In the genomic region with DNA sequence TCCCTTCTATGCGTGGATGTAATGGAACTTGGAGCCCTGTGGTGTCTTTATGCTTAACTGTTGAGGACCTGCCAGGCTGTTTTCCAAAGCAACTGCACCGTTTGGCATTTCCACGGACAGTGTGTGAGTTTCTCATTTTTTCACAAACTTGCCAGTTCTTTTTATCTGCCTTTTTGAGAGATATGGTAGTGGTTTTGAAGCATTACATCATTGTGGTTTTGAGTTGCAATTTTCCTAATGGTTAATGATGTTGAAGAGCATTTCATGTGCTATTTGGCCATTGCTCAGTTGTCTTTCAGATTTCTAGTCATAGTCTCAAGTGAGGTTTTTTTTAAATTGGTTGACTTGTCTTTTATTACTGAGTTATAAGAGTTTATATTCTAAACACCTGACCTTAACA, we compare ENCODE assay signal across 32 mouse cellular contexts. TPM values are rescaled to one million over a fixed set of nuclear protein-coding genes. Genes with fewer than 3 reads are reported as not detected.
DNase-seq lines count a peak whose midpoint lies in the region; ATAC-seq and TF ChIP-seq lines count a peak whose summit lies in the region.
"Had no signal": no experiment of that assay in that cellular context is flagged by ENCODE, and none has a peak within 500 bp of the region (broad histone marks: within the 10 kb centered on the region; RNA-seq: fewer than 3 reads in every experiment).

No protein-coding gene starts in this region.

- TF ChIP-seq EP300 in MEL (IDR thresholded peaks at IDR 0.05; ENCODE audit: low read depth in 1 of 2, low read length in 2 of 2) = peak; percentile 72 to 75; a peak in 3 of 4 replicates

- DNase-seq in gastrocnemius, adult 2 months = no peak
- DNase-seq in gastrocnemius, postnatal 25 days = no peak
- DNase-seq in MEL (ENCODE audit: low read depth, low spot score) = peak; percentile 70
- DNase-seq in urinary bladder, postnatal 25 days (ENCODE audit: low spot score) = no peak
- DNase-seq in testis, postnatal 10 days (ENCODE audit: low spot score) = no peak
- DNase-seq: adrenal gland, adult 2 months; adrenal gland, postnatal 14 days; B cell, adult 2 months; cerebellum, adult 11 months; cerebellum, adult 2 months; cerebellum, adult 9-11 months; cerebellum, postnatal 36 days; forebrain, postnatal 0 days; gastrocnemius, postnatal 36 days; heart, postnatal 10 days; heart, postnatal 36 days had no signal

- no peak for TF ChIP-seq POLR2A in MEL (IDR thresholded peaks at IDR 0.05; ENCODE audit: control insufficient read depth in 1 of 2, insufficient read depth in 1 of 2, low read depth in 1 of 2, low read length in 2 of 2, poor library complexity in 1 of 2)

- peak overlapping the region; percentile 61; the same call in 1 of the 2 replicates for H3K27ac ChIP-seq in gastrocnemius, adult 2 months
- peak overlapping the region; percentile 32; the same call in 1 of the 2 replicates for H3K27ac ChIP-seq in MEL (ENCODE audit: control insufficient read depth, low read depth, low read length)
- no peak overlapping the region for H3K27ac ChIP-seq in hindbrain, embryonic 12.5 days
- H3K27ac ChIP-seq: embryonic facial prominence, embryonic 12.5 days; embryonic facial prominence, embryonic 15.5 days; heart, embryonic 15.5 days; hindbrain, embryonic 10.5 days; hindbrain, embryonic 14.5 days; hindbrain, postnatal 0 days had no signal

- H3K27me3 ChIP-seq in MEL (ENCODE audit: control insufficient read depth in 1 of 2, insufficient read depth in 2 of 2, low read length in 2 of 2) = no peaks in the 10 kb centered on the region
- no peaks in the 10 kb centered on the region for H3K27me3 ChIP-seq in hindbrain, embryonic 12.5 days
- H3K27me3 ChIP-seq: CH12.LX; embryonic facial prominence, embryonic 12.5 days; embryonic facial prominence, embryonic 15.5 days; heart, embryonic 12.5 days; heart, embryonic 15.5 days; Patski had no signal

- H3K79me2 ChIP-seq in MEL (ENCODE audit: control insufficient read depth, insufficient read depth, low read length, poor library complexity) = peaks cover 3% of the 10 kb centered on the region; the same call in 1 of the 2 replicates

- no peak overlapping the region for H3K4me2 ChIP-seq in hindbrain, embryonic 12.5 days (replicated peaks)
- H3K4me2 ChIP-seq: embryonic facial prominence, embryonic 12.5 days; embryonic facial prominence, embryonic 15.5 days; heart, embryonic 12.5 days; heart, embryonic 15.5 days; hindbrain, embryonic 14.5 days had no signal

- H3K36me3 ChIP-seq in MEL (ENCODE audit: control insufficient read depth in 1 of 2, insufficient read depth in 2 of 2, low read length in 2 of 2) = peaks cover 0 to 22% of the 10 kb centered on the region in 2 experiments; a peak in 3 of 4 replicates
- peaks cover 2% of the 10 kb centered on the region; the same call in 1 of the 2 replicates for H3K36me3 ChIP-seq in hindbrain, embryonic 12.5 days
- H3K36me3 ChIP-seq: embryonic facial prominence, embryonic 15.5 days; heart, embryonic 12.5 days had no signal

- H3K9ac ChIP-seq in MEL (ENCODE audit: control insufficient read depth, low read depth, low read length, poor library complexity, severe bottlenecking) = no peak overlapping the region
- H3K9ac ChIP-seq in hindbrain, embryonic 12.5 days = no peak overlapping the region
- H3K9ac ChIP-seq: embryonic facial prominence, embryonic 12.5 days; embryonic facial prominence, embryonic 15.5 days; forebrain, postnatal 0 days; heart, embryonic 12.5 days; heart, embryonic 15.5 days; hindbrain, embryonic 14.5 days had no signal

- ATAC-seq in megakaryocyte, adult 5-6 weeks (ENCODE audit: poor library complexity, severe bottlenecking) = 0 out of 2 replicates have a peak, but pooled peaks have one; percentile 30
- peak; percentile 55 for ATAC-seq in megakaryocyte-erythroid progenitor cell, adult 5-6 weeks (replicated peaks; ENCODE audit: low FRiP score, low TSS enrichment, poor library complexity, severe bottlenecking)
- ATAC-seq in hindbrain, embryonic 12.5 days (ENCODE audit: low FRiP score) = no peak
- ATAC-seq: forebrain, embryonic 14.5 days; forebrain, postnatal 0 days; hindbrain, postnatal 0 days; inflammation-experienced regulatory T-cells, adult 6 months; intestine, embryonic 16.5 days; Patski had no signal

- WGBS in hindbrain, embryonic 12.5 days = 78% methylated on average over 3 of the region's 3 CpGs

- intact Hi-C loops in gastrocnemius, adult 2 months (cut with DNase I) = no loop called here

- H3K4me3 ChIP-seq in gastrocnemius, adult 2 months = no peak overlapping the region
- 0 out of 4 replicates have a peak overlapping the region, but pooled peaks of 1 of the 2 experiments have one; percentile 27 for H3K4me3 ChIP-seq in MEL (ENCODE audit: control insufficient read depth in 1 of 2, insufficient read depth in 1 of 2, low read depth in 2 of 2, low read length in 2 of 2)
- H3K4me3 ChIP-seq in hindbrain, embryonic 12.5 days = no peak overlapping the region
- H3K4me3 ChIP-seq: embryonic facial prominence, embryonic 12.5 days; embryonic facial prominence, embryonic 15.5 days; heart, embryonic 12.5 days; heart, embryonic 15.5 days; hindbrain, embryonic 10.5 days had no signal

- no peak for TF ChIP-seq CTCF in gastrocnemius, adult 2 months (IDR thresholded peaks at IDR 0.05)
- TF ChIP-seq CTCF in MEL (IDR thresholded peaks at IDR 0.05 in 2 of 3, conservative IDR thresholded peaks at IDR 0.05 in 1 of 3; ENCODE audit: control insufficient read depth in 1 of 3, insufficient read depth in 1 of 3, low read depth in 2 of 3, low read length in 3 of 3, poor library complexity in 1 of 3, severe bottlenecking in 1 of 3) = no peak

- no peaks in the 10 kb centered on the region for H3K9me3 ChIP-seq in MEL (replicated peaks; ENCODE audit: insufficient read depth, low read length)
- H3K9me3 ChIP-seq in hindbrain, embryonic 12.5 days (replicated peaks) = no peaks in the 10 kb centered on the region
- H3K9me3 ChIP-seq: embryonic facial prominence, embryonic 12.5 days; embryonic facial prominence, embryonic 15.5 days; heart, embryonic 12.5 days; heart, embryonic 15.5 days; hindbrain, embryonic 10.5 days had no signal

- no peak for TF ChIP-seq RAD21 in MEL (IDR thresholded peaks at IDR 0.05; ENCODE audit: low read depth, low read length)

- peaks cover 15 to 16% of the 10 kb centered on the region in 2 experiments for H3K4me1 ChIP-seq in MEL (ENCODE audit: control insufficient read depth in 1 of 2, insufficient read depth in 2 of 2, low read length in 2 of 2)
- H3K4me1 ChIP-seq in hindbrain, embryonic 12.5 days = no peaks in the 10 kb centered on the region
- H3K4me1 ChIP-seq: embryonic facial prominence, embryonic 12.5 days; embryonic facial prominence, embryonic 15.5 days; heart, embryonic 15.5 days; hindbrain, embryonic 10.5 days had no signal

TF ChIP-seq in MEL, 35 proteins besides CTCF, POLR2A, EP300 and RAD21 (continues in another document):
- TF ChIP-seq SIN3A (IDR thresholded peaks at IDR 0.05; ENCODE audit: low read length) (peak; percentile 62), ZNF384 (IDR thresholded peaks at IDR 0.05; ENCODE audit: low read depth, low read length) (peak; percentile 64), TCF12 (IDR thresholded peaks at IDR 0.05; ENCODE audit: low read depth, low read length) (no peak), GABPA (IDR thresholded peaks at IDR 0.05; ENCODE audit: low read depth, low read length) (no peak), TAL1 (IDR thresholded peaks at IDR 0.05; ENCODE audit: low read length) (no peak), SMC3 (IDR thresholded peaks at IDR 0.05; ENCODE audit: low read depth, low read length) (no peak), RCOR1 (IDR thresholded peaks at IDR 0.05; ENCODE audit: low read depth, low read length) (peak; percentile 58; the same call in 1 of the 2 replicates), GATA1 (IDR thresholded peaks at IDR 0.05; ENCODE audit: low read depth, low read length) (peak; percentile 82), MEF2A (IDR thresholded peaks at IDR 0.05; ENCODE audit: extremely low read depth, insufficient replicate concordance, low read depth, low read length, poor library complexity, severe bottlenecking) (0 out of 2 replicates have a peak, but pooled peaks have one; percentile 14), USF1 (IDR thresholded peaks at IDR 0.05; ENCODE audit: low read depth, low read length) (no peak)

RNA-seq across cellular contexts. Expression of a gene that starts 10.8 kb away (rescaled TPM):
- 10 to 100 TPM; 35.0 to 46.8 TPM for total RNA-seq in gastrocnemius, adult 2 months (2021)
- 10 to 100 TPM; 34.1 to 39.5 TPM for total RNA-seq in gastrocnemius, postnatal 25 days (2021)
- 8.5 and 9.6 TPM in 2 replicates for total RNA-seq in MEL (2012; rRNA removed)
- polyA plus RNA-seq in MEL (2012; ENCODE audit: insufficient read depth in 1 of 2, insufficient read length in 2 of 2, low read depth in 1 of 2, low replicate concordance in 2 of 2, missing spikeins in 1 of 2) = 10 to 100 TPM in 1 of 2 experiments, not detected in 1; 12.8 TPM
- total RNA-seq in megakaryocyte, adult 5-6 weeks (2015) = 10.6 and 11.1 TPM in 2 replicates
- total RNA-seq in megakaryocyte, adult 5-6 weeks (2017) = 9.9 and 12.9 TPM in 2 replicates
- 22.3 and 33.2 TPM in 2 replicates for total RNA-seq in megakaryocyte-erythroid progenitor cell, adult 5-6 weeks (2014; fragmentation: Nextera tagmentation)
- 11.0 and 13.7 TPM in 2 replicates for total RNA-seq in megakaryocyte-erythroid progenitor cell, adult 5-6 weeks (2017)
- 51.0 and 52.4 TPM in 2 replicates for polyA plus RNA-seq in hindbrain, embryonic 12.5 days (2016; fragmentation: Nextera tagmentation; extraction: Ambion mirVana)

RNA-seq across cellular contexts. Expression of a gene that starts 37.3 kb away (rescaled TPM):
- 10 to 100 TPM; 39.4 to 50.8 TPM for total RNA-seq in gastrocnemius, adult 2 months (2021)
- total RNA-seq in gastrocnemius, postnatal 25 days (2021) = 10 to 100 TPM; 30.5 to 30.6 TPM
- total RNA-seq in MEL (2012; rRNA removed) = 8.1 and 9.0 TPM in 2 replicates
- 10 to 100 TPM in 1 of 2 experiments, not detected in 1; 15.6 TPM for polyA plus RNA-seq in MEL (2012; ENCODE audit: insufficient read depth in 1 of 2, insufficient read length in 2 of 2, low read depth in 1 of 2, low replicate concordance in 2 of 2, missing spikeins in 1 of 2)
- 8.5 and 9.5 TPM in 2 replicates for total RNA-seq in megakaryocyte, adult 5-6 weeks (2015)
- total RNA-seq in megakaryocyte, adult 5-6 weeks (2017) = 14.2 and 15.4 TPM in 2 replicates
- total RNA-seq in megakaryocyte-erythroid progenitor cell, adult 5-6 weeks (2014; fragmentation: Nextera tagmentation) = 13.5 and 18.0 TPM in 2 replicates
- 10.1 and 12.1 TPM in 2 replicates for total RNA-seq in megakaryocyte-erythroid progenitor cell, adult 5-6 weeks (2017)
- polyA plus RNA-seq in hindbrain, embryonic 12.5 days (2016; fragmentation: Nextera tagmentation; extraction: Ambion mirVana) = 28.1 and 30.5 TPM in 2 replicates

RNA-seq across cellular contexts. Expression of a gene that starts 44.3 kb away (rescaled TPM):
- total RNA-seq in gastrocnemius, adult 2 months (2021) = 1 to 10 TPM; 2.4 to 3.8 TPM
- 1 to 10 TPM; 3.9 to 6.0 TPM for total RNA-seq in gastrocnemius, postnatal 25 days (2021)
- total RNA-seq in MEL (2012; rRNA removed) = not detected in 2 replicates
- polyA plus RNA-seq in MEL (2012; ENCODE audit: insufficient read depth in 1 of 2, insufficient read length in 2 of 2, low read depth in 1 of 2, low replicate concordance in 2 of 2, missing spikeins in 1 of 2) = under 1 TPM in 1 of 2 experiments, not detected in 1; 0.08 TPM
- not detected in 2 replicates for total RNA-seq in megakaryocyte, adult 5-6 weeks (2015)
- total RNA-seq in megakaryocyte, adult 5-6 weeks (2017) = not detected in 2 replicates
- total RNA-seq in megakaryocyte-erythroid progenitor cell, adult 5-6 weeks (2014; fragmentation: Nextera tagmentation) = not detected in 2 replicates
- total RNA-seq in megakaryocyte-erythroid progenitor cell, adult 5-6 weeks (2017) = not detected in 2 replicates
- 21.1 and 22.3 TPM in 2 replicates for polyA plus RNA-seq in hindbrain, embryonic 12.5 days (2016; fragmentation: Nextera tagmentation; extraction: Ambion mirVana)
- total RNA-seq: CH12.LX; granulocyte monocyte progenitor cell, adult 5-6 weeks had no signal
